Mouse (Mus musculus) megakaryocyte, embryonic 14.5 days (primary cell): ENCODE measurements around the gene Ppm1n. TPM values are rescaled to one million over a fixed set of nuclear protein-coding genes. Genes with fewer than 3 reads are reported as not detected.
A peak's percentile ranks its signal among the peaks of the same experiment; 100 is the strongest.

Experiments
- H3K27me3 ChIP-seq: replicated peaks from 2 replicates; pipeline ENCODE3; 2012; ENCODE audit warnings: inconsistent platforms
- H3K36me3 ChIP-seq: replicated peaks from 2 replicates; pipeline ENCODE3; 2012; ENCODE audit warnings: low read length, inconsistent platforms, mixed read lengths
- H3K4me1 ChIP-seq: 2 replicates; pipeline ENCODE4 v1.6.1; 2012; ENCODE audit warnings: inconsistent platforms
- H3K4me3 ChIP-seq: replicated peaks from 2 replicates; pipeline ENCODE3; 2012; ENCODE audit warnings: moderate library complexity, mild to moderate bottlenecking, inconsistent platforms
- H3K9me3 ChIP-seq: 2 replicates; pipeline ENCODE4 v1.6.1; 2012; ENCODE audit warnings: inconsistent platforms
- FLI1 ChIP-seq: IDR thresholded peaks from 2 replicates; pipeline ENCODE4 v1.6.1; 2012; ENCODE audit warnings: low read length, inconsistent platforms, mixed read lengths
- GATA1 ChIP-seq: IDR thresholded peaks from 3 replicates; pipeline ENCODE4 v1.6.1; 2012; ENCODE audit warnings: mixed read lengths, low read length, inconsistent platforms, borderline replicate concordance
- polyA plus RNA-seq: library from polyadenylated mRNA; stranded (reverse); fragments of >175 nt; gene quantifications from 2 replicates; pipeline ENCODE4 v1.2.3, GENCODE M21; 2012; ENCODE audit warnings: low replicate concordance; ENCODE audit not compliant: insufficient read depth

The Ppm1n gene
- not detected in 2 replicates for polyA plus RNA-seq

- H3K4me3 ChIP-seq = peak within 1 kb of the TSS; percentile 88
- H3K9me3 ChIP-seq = no peaks in the 10 kb centered on the region
- H3K4me1 ChIP-seq = peaks cover 40% of the 10 kb centered on the region
- H3K27me3 ChIP-seq = peaks cover 51% of the 10 kb centered on the region
- TF ChIP-seq GATA1 (no peak), FLI1 (no peak)
- no peaks in the 10 kb centered on the region for H3K36me3 ChIP-seq
Measured at GRCm38 (mm10) chr7:19279581-19280114, at the start of gene Ppm1n. Gene Ppm1n (minus strand): TSS chr7:19280064.

- Histone ChIP-seq H3K27me3 (peaks cover 17% of the 10 kb centered on the region), H3K9me3 (peaks cover 6% of the 10 kb centered on the region; the same call in 1 of the 2 replicates), H3K4me1 (peaks cover 83% of the 10 kb centered on the region), H3K36me3 (no peaks in the 10 kb centered on the region), H3K4me3 (no peak overlapping the region)
- TF ChIP-seq GATA1 = no peak
- TF ChIP-seq FLI1 = no peak
Measured at GRCm38 (mm10) chr7:19328425-19328824, 48.6 kb upstream of the Ppm1n start.

GRCm38 (mm10) chr7:19327782-19328181 lies 47.9 kb upstream of the Ppm1n start:
- H3K9me3 ChIP-seq = peaks cover 6% of the 10 kb centered on the region; the same call in 1 of the 2 replicates
- peaks cover 82% of the 10 kb centered on the region for H3K4me1 ChIP-seq
- no peak for TF ChIP-seq FLI1
- no peak for TF ChIP-seq GATA1
- H3K27me3 ChIP-seq = peaks cover 17% of the 10 kb centered on the region
- peak overlapping the region; percentile 90 for H3K4me3 ChIP-seq
- no peaks in the 10 kb centered on the region for H3K36me3 ChIP-seq

- no peak for TF ChIP-seq FLI1
- Histone ChIP-seq H3K4me1 (peaks cover 81% of the 10 kb centered on the region), H3K9me3 (peaks cover 6% of the 10 kb centered on the region; the same call in 1 of the 2 replicates), H3K27me3 (peaks cover 21% of the 10 kb centered on the region), H3K4me3 (peak overlapping the region; percentile 90), H3K36me3 (no peaks in the 10 kb centered on the region)
Measured at GRCm38 (mm10) chr7:19327128-19327527, 47.3 kb upstream of the Ppm1n start.

GRCm38 (mm10) chr7:19326359-19326758 lies 46.5 kb upstream of the Ppm1n start:
- TF ChIP-seq FLI1 = no peak
- no peak for TF ChIP-seq GATA1
- H3K4me3 ChIP-seq = peak overlapping the region; percentile 90
- H3K27me3 ChIP-seq = peaks cover 21% of the 10 kb centered on the region
- H3K4me1 ChIP-seq = peaks cover 81% of the 10 kb centered on the region
- no peaks in the 10 kb centered on the region for H3K36me3 ChIP-seq
- peaks cover 6% of the 10 kb centered on the region; the same call in 1 of the 2 replicates for H3K9me3 ChIP-seq

GRCm38 (mm10) chr7:19325262-19326199 lies 45.7 kb upstream of the Ppm1n start:
- H3K4me3 ChIP-seq = peak overlapping the region; percentile 9
- H3K36me3 ChIP-seq = no peaks in the 10 kb centered on the region
- H3K4me1 ChIP-seq = peaks cover 82% of the 10 kb centered on the region
- TF ChIP-seq GATA1 (no peak), FLI1 (no peak)
- H3K9me3 ChIP-seq = peaks cover 6% of the 10 kb centered on the region; the same call in 1 of the 2 replicates
- peaks cover 21% of the 10 kb centered on the region for H3K27me3 ChIP-seq

GRCm38 (mm10) chr7:19324221-19324620 lies 44.4 kb upstream of the Ppm1n start:
- no peaks in the 10 kb centered on the region for H3K36me3 ChIP-seq
- TF ChIP-seq FLI1 = no peak
- TF ChIP-seq GATA1 = no peak
- H3K4me3 ChIP-seq = peak overlapping the region; percentile 46
- H3K9me3 ChIP-seq = peaks cover 6% of the 10 kb centered on the region; the same call in 1 of the 2 replicates
- H3K27me3 ChIP-seq = peaks cover 27% of the 10 kb centered on the region
- peaks cover 81% of the 10 kb centered on the region for H3K4me1 ChIP-seq

GRCm38 (mm10) chr7:19322489-19322888 lies 42.6 kb upstream of the Ppm1n start:
- Histone ChIP-seq H3K27me3 (peaks cover 40% of the 10 kb centered on the region), H3K9me3 (no peaks in the 10 kb centered on the region), H3K36me3 (no peaks in the 10 kb centered on the region), H3K4me1 (peaks cover 85% of the 10 kb centered on the region), H3K4me3 (no peak overlapping the region)
- TF ChIP-seq GATA1 = no peak
- TF ChIP-seq FLI1 = no peak

GRCm38 (mm10) chr7:19321464-19321863 lies 41.6 kb upstream of the Ppm1n start:
- H3K4me1 ChIP-seq = peaks cover 85% of the 10 kb centered on the region
- no peaks in the 10 kb centered on the region for H3K9me3 ChIP-seq
- no peak for TF ChIP-seq GATA1
- TF ChIP-seq FLI1 = no peak
- peak overlapping the region; percentile 54 for H3K4me3 ChIP-seq
- peaks cover 49% of the 10 kb centered on the region for H3K27me3 ChIP-seq
- H3K36me3 ChIP-seq = no peaks in the 10 kb centered on the region

- no peaks in the 10 kb centered on the region for H3K9me3 ChIP-seq
- H3K4me3 ChIP-seq = peak overlapping the region; percentile 92
- H3K4me1 ChIP-seq = peaks cover 85% of the 10 kb centered on the region
- peaks cover 56% of the 10 kb centered on the region for H3K27me3 ChIP-seq
- no peak for TF ChIP-seq GATA1
- TF ChIP-seq FLI1 = no peak
- no peaks in the 10 kb centered on the region for H3K36me3 ChIP-seq
Measured at GRCm38 (mm10) chr7:19320637-19321036, 40.8 kb upstream of the Ppm1n start.
